Mouse (Mus musculus) embryonic facial prominence, embryonic 10.5 days (tissue): ENCODE measurements at regions not wholly inside any gene's neighbourhood (a gene's known extent, or its start where the extent isn't known, plus 50 kb on each side); places are given as distances from the start of the nearest gene placed in this dataset.

Experiments
- DNase-seq: peaks from one replicate; pipeline ENCODE4 v3.0.0-alpha.2; 2017; ENCODE audit warnings: low spot score
- H3K27ac ChIP-seq: fragments of 300-500 bp; sonication (generic); replicated peaks from 2 replicates; pipeline ENCODE4 v1.5.1; 2016; ENCODE audit warnings: mild to moderate bottlenecking
- H3K27me3 ChIP-seq: fragments of 300-500 bp; sonication (generic); replicated peaks from 2 replicates; pipeline ENCODE4 v1.6.1; 2016; ENCODE audit warnings: low read depth, mild to moderate bottlenecking; ENCODE audit not compliant: poor library complexity, severe bottlenecking
- H3K36me3 ChIP-seq: fragments of 300-500 bp; sonication (generic); replicated peaks from 2 replicates; pipeline ENCODE4 v1.6.1; 2016; ENCODE audit warnings: mild to moderate bottlenecking, moderate library complexity
- H3K4me1 ChIP-seq: fragments of 300-500 bp; sonication (generic); 2 replicates; pipeline ENCODE4 v1.6.1; 2016
- H3K4me3 ChIP-seq: fragments of 300-500 bp; sonication (generic); 2 replicates; pipeline ENCODE4 v1.5.1; 2016; ENCODE audit warnings: mild to moderate bottlenecking, moderate library complexity
- H3K9me3 ChIP-seq: fragments of 300-500 bp; sonication (generic); 2 replicates; pipeline ENCODE4 v1.6.1; 2016; ENCODE audit warnings: mild to moderate bottlenecking
- WGBS: fragments of 180-500 bp; shearing (Covaris S2); methylation state at CpG from one replicate; pipeline ENCODE4 v1.1.7; 2016; 5-methylcytosine and 5-hydroxymethylcytosine counted together

GRCm38 (mm10) chr5:35449556-35449955 lies 60.6 kb downstream of the Hmx1 start:
- 79% methylated on average over 4 of the region's 4 CpGs for WGBS
- peaks cover 45% of the 10 kb centered on the region for H3K4me1 ChIP-seq
- peaks cover 64% of the 10 kb centered on the region for H3K27me3 ChIP-seq
- no peaks in the 10 kb centered on the region for H3K36me3 ChIP-seq
- no peak for DNase-seq
- no peak overlapping the region for H3K4me3 ChIP-seq
- H3K9me3 ChIP-seq, result no peaks in the 10 kb centered on the region
- H3K27ac ChIP-seq, result no peak overlapping the region
